Mouse (Mus musculus) stomach, embryonic 16.5 days (tissue): ENCODE results near the gene Foxo6. TPM values are rescaled to one million over a fixed set of nuclear protein-coding genes. Genes with fewer than 3 reads are reported as not detected.

Source experiments
- polyA plus RNA-seq: library from polyadenylated mRNA; unstranded; fragments of >200 nt; fragmentation: Nextera tagmentation; extraction: Ambion mirVana; gene quantifications from 2 replicates; pipeline ENCODE4 v1.2.1, GENCODE M21; 2015

The Foxo6 gene
- polyA plus RNA-seq, 1 experiment from 2014 or later = 0.15 TPM

Other genes with a start within 250 kb of the Foxo6 start
- not detected in 2 replicates for gene AL607142.1, start 222.4 kb downstream of the Foxo6 start, polyA plus RNA-seq
- 3.7 and 4.0 TPM in 2 replicates for gene Edn2, start 126.1 kb downstream of the Foxo6 start, polyA plus RNA-seq
- 40.0 and 44.6 TPM in 2 replicates for gene Scmh1, start 117.9 kb upstream of the Foxo6 start, polyA plus RNA-seq
- not detected in 2 replicates for gene Slfnl1, start 244.9 kb upstream of the Foxo6 start, polyA plus RNA-seq